Mouse (Mus musculus) kidney, adult 9 months (tissue): Measurements from ENCODE around the gene Rab40b.
"Not testable (repeated sequence)": the region's sequence is repeated elsewhere in the genome, so short reads cannot be mapped to it uniquely, and the experiment has no call there.

Experiments
- DNase-seq: peaks from one replicate; pipeline ENCODE4 v3.0.0; 2022

The Rab40b gene

GRCm38 (mm10) chr11:121367170-121367707 is 20.8 kb downstream of the Rab40b start:
- no peak for DNase-seq

GRCm38 (mm10) chr11:121362212-121362611 is 25.8 kb downstream of the Rab40b start:
- peak; percentile 53 for DNase-seq

- peak; percentile 97 for DNase-seq
Observed at GRCm38 (mm10) chr11:121354091-121354707, 33.9 kb downstream of the Rab40b start, which contains the start of gene Wdr45b. Gene Wdr45b (minus strand): TSS chr11:121354445.

DNA sequence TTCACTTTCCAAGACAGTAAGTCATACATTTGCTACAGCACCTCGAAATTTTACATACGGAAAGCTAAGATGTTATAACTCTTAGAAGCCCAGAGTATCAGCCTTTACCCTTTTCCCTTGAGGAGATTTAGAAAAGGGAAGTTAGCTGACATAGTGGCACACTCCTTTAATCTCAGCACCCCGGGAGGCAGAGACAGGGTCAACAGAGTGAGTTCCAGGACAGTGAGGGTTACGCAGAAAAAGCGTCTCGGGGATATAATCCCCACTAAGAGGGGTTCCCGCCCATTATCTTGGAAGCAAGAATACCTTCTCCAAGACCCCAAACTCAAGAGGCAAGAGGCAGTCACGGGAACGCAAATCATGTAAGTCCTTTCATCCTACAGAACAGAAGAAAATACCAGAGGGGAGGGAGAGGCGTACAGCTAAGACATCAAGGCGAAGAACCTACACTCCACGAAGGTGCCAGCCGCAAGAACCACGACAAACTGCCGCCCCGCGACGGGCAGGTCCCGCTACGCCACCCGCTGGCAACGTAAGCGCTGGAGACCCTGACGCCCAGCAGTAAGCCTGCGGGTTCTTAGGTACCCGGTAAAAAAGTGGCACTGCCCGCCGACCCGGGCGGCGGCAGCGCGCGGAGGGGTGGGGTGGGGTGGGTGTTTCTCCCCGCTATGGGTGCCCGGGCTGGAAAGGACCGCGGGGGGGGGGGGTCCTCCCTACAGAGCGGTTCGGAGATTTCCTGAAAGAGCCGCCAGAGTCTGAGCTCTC is 34.5 kb downstream of the Rab40b start:
- DNase-seq: peak; percentile 34

- DNase-seq: not testable (repeated sequence)
Observed at GRCm38 (mm10) chr11:121348727-121349126, 39.3 kb downstream of the Rab40b start.

DNA sequence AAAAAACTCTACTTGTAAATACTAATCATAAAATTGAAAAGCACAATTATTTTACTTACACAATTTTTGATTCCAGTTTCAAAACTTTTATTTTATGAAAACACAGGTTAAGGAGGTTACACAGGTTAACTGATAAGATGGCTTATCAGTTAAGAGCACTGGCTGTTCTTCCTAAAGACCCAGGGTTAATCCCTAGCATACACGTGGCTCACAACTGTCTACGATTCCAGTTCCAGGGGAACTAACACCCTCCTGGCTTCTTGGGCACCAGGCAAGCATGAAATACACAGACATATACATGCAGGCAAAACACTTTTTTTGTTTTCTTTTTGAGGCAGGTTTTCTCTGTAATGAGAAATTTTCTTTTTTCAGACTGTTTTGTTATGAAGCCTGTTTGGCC is 39.9 kb downstream of the Rab40b start:
- no peak for DNase-seq

GRCm38 (mm10) chr11:121347036-121347435 is 41.0 kb downstream of the Rab40b start:
- no peak for DNase-seq

DNA sequence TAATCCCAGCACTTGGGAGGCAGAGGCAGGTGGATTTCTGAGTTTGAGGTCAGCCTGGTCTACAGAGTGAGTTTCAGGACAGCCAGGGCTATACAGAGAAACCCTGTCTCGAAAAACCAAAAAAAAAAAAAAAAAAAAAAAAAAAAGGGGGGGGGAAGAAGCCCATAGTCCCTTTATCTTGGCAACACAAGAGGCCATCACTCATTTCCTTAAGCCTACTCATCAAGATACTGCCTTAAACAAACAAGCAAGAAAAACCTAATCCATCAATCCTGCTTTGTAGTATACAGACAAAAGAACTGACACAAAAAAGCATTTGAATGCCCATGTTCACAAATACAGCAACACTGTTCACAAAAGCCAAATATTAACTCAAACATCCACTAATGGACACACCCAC is 45.6 kb downstream of the Rab40b start:
- not testable (repeated sequence) for DNase-seq

DNA sequence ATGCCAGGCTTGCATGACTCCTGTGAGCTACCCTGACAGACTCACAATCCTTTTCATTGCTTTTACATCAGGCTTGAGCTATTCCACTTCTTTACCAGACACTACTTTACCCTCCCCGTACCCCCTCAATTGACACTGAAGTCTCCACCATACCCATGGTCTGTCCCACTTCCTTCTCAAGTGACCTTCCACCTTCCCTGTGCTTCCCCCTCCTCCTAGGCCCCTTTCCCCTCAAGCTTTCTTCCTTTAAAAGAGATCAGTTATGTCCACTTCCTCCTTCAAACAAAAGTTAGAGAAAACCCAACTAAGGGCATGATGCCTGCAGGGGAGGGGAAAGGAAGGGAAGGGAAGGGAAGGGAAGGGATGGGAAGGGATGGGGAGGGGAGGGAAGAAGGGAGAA is 47.8 kb downstream of the Rab40b start:
- no peak for DNase-seq

- DNase-seq: no peak
Observed at GRCm38 (mm10) chr11:121339647-121340046, 48.4 kb downstream of the Rab40b start.

- no peak for DNase-seq
Observed at GRCm38 (mm10) chr11:121331641-121332040, 56.4 kb downstream of the Rab40b start.

GRCm38 (mm10) chr11:121328619-121329018 is 59.4 kb downstream of the Rab40b start:
- no peak for DNase-seq

DNA sequence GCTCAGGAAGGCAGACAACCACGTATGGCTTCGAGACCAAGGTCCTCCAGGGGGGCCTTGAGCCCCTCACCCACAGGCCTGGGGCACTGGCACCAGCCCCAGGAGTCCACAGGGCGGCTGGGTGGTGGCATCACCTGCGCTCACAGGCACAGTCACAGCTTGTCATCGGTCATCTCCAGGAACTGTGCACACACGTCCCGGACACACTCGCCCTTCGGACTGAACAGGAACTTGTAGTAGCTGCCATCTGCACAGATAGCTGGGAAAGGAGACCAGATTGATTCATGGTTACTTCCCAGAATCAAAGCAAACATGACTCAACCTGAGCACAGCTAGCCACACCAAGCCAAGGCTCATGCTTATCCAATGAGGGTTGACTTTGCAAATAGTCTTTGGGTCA is 59.8 kb downstream of the Rab40b start:
- no peak for DNase-seq

DNA sequence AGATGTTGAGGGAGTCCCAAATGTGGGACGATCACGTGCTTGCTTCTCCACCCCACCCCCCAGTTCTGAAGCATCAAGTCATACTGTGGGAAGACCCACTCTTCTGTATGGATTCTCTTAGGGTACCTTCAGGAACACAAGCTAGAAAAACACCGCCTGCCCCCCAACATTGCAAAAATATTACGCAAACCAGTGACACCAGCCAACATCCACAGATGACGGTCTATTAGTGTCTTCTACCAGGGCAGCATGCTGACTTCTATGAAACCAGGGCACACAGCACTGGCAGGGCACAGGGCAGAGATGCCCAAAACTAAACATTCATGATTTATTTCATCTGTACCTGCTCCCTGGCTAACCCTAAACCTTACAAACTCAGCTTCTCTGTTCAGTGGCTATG is 61.4 kb downstream of the Rab40b start:
- no peak for DNase-seq

DNA sequence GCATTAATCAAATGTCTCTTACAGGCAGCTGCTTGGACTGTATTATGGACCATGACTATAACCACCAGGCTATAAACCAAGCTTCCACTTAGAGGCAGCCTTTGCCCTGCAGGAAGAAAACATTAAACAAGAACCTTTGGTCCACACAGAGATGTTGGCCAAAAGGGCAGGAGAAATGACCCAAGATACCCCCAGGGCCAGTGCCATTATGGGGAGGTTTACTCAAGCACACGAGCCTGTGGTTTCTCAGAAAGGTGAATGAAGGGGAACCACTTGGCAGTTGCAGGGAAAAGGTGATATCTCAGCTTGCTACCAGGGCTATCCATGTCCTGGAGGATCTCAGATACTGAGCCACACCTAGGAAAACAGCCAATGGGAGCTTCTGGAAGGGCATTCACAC is 62.0 kb downstream of the Rab40b start:
- DNase-seq: peak; percentile 89

DNA sequence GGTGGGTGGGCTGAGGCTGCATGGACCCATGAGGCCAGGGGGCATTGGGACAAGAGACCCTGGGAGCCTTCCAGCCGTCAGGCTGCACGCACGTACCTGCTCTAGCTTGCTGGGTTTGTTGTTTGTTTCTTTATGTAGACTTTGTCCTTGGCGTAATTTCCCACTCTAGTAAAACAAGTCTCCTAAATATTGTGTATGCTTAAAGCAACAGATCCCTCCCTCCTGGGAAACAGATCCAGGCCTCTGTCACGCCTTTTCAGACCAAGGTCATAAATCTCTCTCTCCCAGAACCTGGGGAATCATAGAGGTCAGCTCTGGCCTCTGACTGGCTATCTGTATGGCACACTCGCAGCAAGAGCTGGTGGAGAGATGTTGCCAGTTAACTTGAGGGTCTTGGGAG is 80.3 kb downstream of the Rab40b start:
- not testable (repeated sequence) for DNase-seq

DNA sequence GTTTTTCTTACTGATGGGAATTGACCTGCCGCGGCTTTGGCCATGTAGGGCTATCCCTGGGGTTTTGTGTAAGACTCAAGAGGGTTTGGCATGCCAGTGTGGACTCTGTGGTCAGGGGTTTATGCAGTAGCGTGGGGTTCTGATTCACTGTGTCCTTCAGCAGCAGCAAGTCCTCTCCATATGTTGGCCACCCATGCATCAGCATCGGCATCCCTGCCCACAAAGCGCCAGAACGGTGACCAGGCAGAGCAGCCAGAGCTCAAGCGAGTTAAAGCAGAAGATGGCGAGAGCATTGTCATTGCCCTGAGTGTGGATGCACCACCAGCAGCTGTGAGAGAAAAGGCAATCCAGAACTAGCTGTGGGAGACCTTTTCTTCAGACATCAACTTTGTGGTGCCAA is 81.4 kb downstream of the Rab40b start:
- no peak for DNase-seq
